Mouse (Mus musculus) neural tube, embryonic 11.5 days (tissue): ENCODE data around the gene Sec24c. TPM values are rescaled to one million over a fixed set of nuclear protein-coding genes. Genes with fewer than 3 reads are reported as not detected.
A peak's percentile ranks its signal among the peaks of the same experiment; 100 is the strongest.

ENCODE experiments used
- ATAC-seq: fragments of 200-750 bp; cut with Nextera tagmentation; 2 replicates; pipeline ENCODE4 v1.8.0; 2017; ENCODE audit warnings: moderate number of reproducible peaks, mild to moderate bottlenecking, moderate TSS enrichment, moderate library complexity; ENCODE audit not compliant: insufficient read depth, low FRiP score, low TSS enrichment
- DNase-seq: peaks from one replicate; pipeline ENCODE4 v3.0.0-alpha.2; 2015; ENCODE audit warnings: low spot score
- H3K27ac ChIP-seq: fragments of 300-500 bp; sonication (generic); 2 replicates; pipeline ENCODE4 v1.5.1; 2014; ENCODE audit warnings: low read depth, mild to moderate bottlenecking, low read length
- H3K27me3 ChIP-seq: fragments of 300-500 bp; sonication (generic); 2 replicates; pipeline ENCODE4 v1.6.1; 2014; ENCODE audit warnings: mild to moderate bottlenecking, low read length, mixed read lengths; ENCODE audit not compliant: control insufficient read depth, insufficient read depth
- H3K36me3 ChIP-seq: fragments of 300-500 bp; sonication (generic); 2 replicates; pipeline ENCODE4 v1.6.1; 2014; ENCODE audit warnings: mild to moderate bottlenecking, low read length, moderate library complexity, mixed read lengths; ENCODE audit not compliant: control insufficient read depth, insufficient read depth
- H3K4me1 ChIP-seq: fragments of 300-500 bp; sonication (generic); 2 replicates; pipeline ENCODE4 v1.6.1; 2014; ENCODE audit warnings: low read length, mixed read lengths; ENCODE audit not compliant: control insufficient read depth, insufficient read depth
- H3K4me2 ChIP-seq: fragments of 300-500 bp; sonication (generic); 2 replicates; pipeline ENCODE4 v1.6.1; 2014; ENCODE audit warnings: low read depth, mild to moderate bottlenecking, moderate library complexity
- H3K4me3 ChIP-seq: fragments of 300-500 bp; sonication (generic); 2 replicates; pipeline ENCODE4 v1.5.1; 2014; ENCODE audit warnings: low read depth, low read length
- H3K9ac ChIP-seq: fragments of 300-500 bp; sonication (generic); 2 replicates; pipeline ENCODE4 v1.6.1; 2014; ENCODE audit warnings: mild to moderate bottlenecking, low read length
- H3K9me3 ChIP-seq: fragments of 300-500 bp; sonication (generic); 2 replicates; pipeline ENCODE4 v1.6.1; 2016; ENCODE audit warnings: low read length; ENCODE audit not compliant: control insufficient read depth
- WGBS: fragments of 180-500 bp; shearing (Covaris S2); extraction: QIAGEN DNeasy Blood & Tissue Kit; methylation state at CpG from one replicate; pipeline ENCODE4 v1.1.7; 2014; 5-methylcytosine and 5-hydroxymethylcytosine counted together
- polyA plus RNA-seq: library from polyadenylated mRNA; unstranded; fragments of >200 nt; fragmentation: Nextera tagmentation; extraction: Ambion mirVana; gene quantifications from 2 replicates; pipeline ENCODE4 v1.2.1, GENCODE M21; 2014

Sec24c gene
- polyA plus RNA-seq, 1 experiment from 2014 or later = 95.8 TPM

- WGBS = 85% methylated on average over 11 of the region's 11 CpGs
- Histone ChIP-seq H3K4me1 (peaks cover 5% of the 10 kb centered on the region), H3K27me3 (no peaks in the 10 kb centered on the region), H3K9me3 (no peaks in the 10 kb centered on the region), H3K36me3 (peaks cover 28% of the 10 kb centered on the region), H3K4me3 (no peak overlapping the region), H3K27ac (no peak overlapping the region), H3K9ac (no peak overlapping the region), H3K4me2 (no peak overlapping the region)
- DNase-seq (no peak), ATAC-seq (no peak)
Measured at GRCm38 (mm10) chr14:20713832-20714231, 39.7 kb downstream of the Sec24c start.

- no peak overlapping the region for H3K27ac ChIP-seq
- no peak overlapping the region for H3K4me3 ChIP-seq
- 91% methylated on average over 10 of the region's 10 CpGs for WGBS
- no peak overlapping the region; the same call in 1 of the 2 replicates for H3K9ac ChIP-seq
- no peaks in the 10 kb centered on the region for H3K9me3 ChIP-seq
- H3K4me1 ChIP-seq = no peaks in the 10 kb centered on the region
- H3K4me2 ChIP-seq = no peak overlapping the region
- H3K36me3 ChIP-seq = peaks cover 36% of the 10 kb centered on the region
- H3K27me3 ChIP-seq = no peaks in the 10 kb centered on the region
- ATAC-seq (no peak), DNase-seq (no peak)
Measured at GRCm38 (mm10) chr14:20718443-20718842, 44.3 kb downstream of the Sec24c start.

GRCm38 (mm10) chr14:20719767-20720166, 45.7 kb downstream of the Sec24c start:
- ATAC-seq (no peak), DNase-seq (no peak)
- Histone ChIP-seq H3K36me3 (peaks cover 33% of the 10 kb centered on the region), H3K4me1 (no peaks in the 10 kb centered on the region), H3K4me2 (no peak overlapping the region), H3K27ac (no peak overlapping the region), H3K4me3 (no peak overlapping the region), H3K27me3 (no peaks in the 10 kb centered on the region), H3K9ac (no peak overlapping the region), H3K9me3 (no peaks in the 10 kb centered on the region)
- 94% methylated on average over 12 of the region's 12 CpGs for WGBS

- peaks cover 39% of the 10 kb centered on the region for H3K36me3 ChIP-seq
- H3K4me3 ChIP-seq = no peak overlapping the region
- ATAC-seq (no peak), DNase-seq (no peak)
- 81% methylated on average over 4 of the region's 4 CpGs for WGBS
- H3K4me1 ChIP-seq = no peaks in the 10 kb centered on the region
- H3K9ac ChIP-seq = no peak overlapping the region
- H3K4me2 ChIP-seq = no peak overlapping the region
- H3K27me3 ChIP-seq = no peaks in the 10 kb centered on the region
- H3K9me3 ChIP-seq = no peaks in the 10 kb centered on the region
- H3K27ac ChIP-seq = no peak overlapping the region
Measured at GRCm38 (mm10) chr14:20721371-20721770, 47.3 kb downstream of the Sec24c start.

GRCm38 (mm10) chr14:20723006-20723405, 48.9 kb downstream of the Sec24c start:
- DNase-seq = no peak
- Histone ChIP-seq H3K4me1 (no peaks in the 10 kb centered on the region), H3K36me3 (peaks cover 42% of the 10 kb centered on the region), H3K4me2 (no peak overlapping the region), H3K9me3 (no peaks in the 10 kb centered on the region), H3K4me3 (no peak overlapping the region), H3K27ac (no peak overlapping the region), H3K9ac (no peak overlapping the region), H3K27me3 (no peaks in the 10 kb centered on the region)
- ATAC-seq = no peak
- WGBS = 93% methylated on average over 12 of the region's 12 CpGs

- Histone ChIP-seq H3K4me2 (no peak overlapping the region), H3K27ac (no peak overlapping the region), H3K27me3 (no peaks in the 10 kb centered on the region), H3K4me1 (no peaks in the 10 kb centered on the region), H3K9ac (no peak overlapping the region), H3K36me3 (peaks cover 38% of the 10 kb centered on the region), H3K4me3 (no peak overlapping the region), H3K9me3 (no peaks in the 10 kb centered on the region)
- 44% methylated on average over 5 of the region's 5 CpGs for WGBS
- DNase-seq (peak; percentile 62), ATAC-seq (no peak)
Measured at GRCm38 (mm10) chr14:20724043-20724442, 49.9 kb downstream of the Sec24c start.

GRCm38 (mm10) chr14:20725660-20726339, 51.7 kb downstream of the Sec24c start:
- H3K4me3 ChIP-seq = no peak overlapping the region
- no peak overlapping the region for H3K27ac ChIP-seq
- DNase-seq (no peak), ATAC-seq (no peak)
- 82% methylated on average over 6 of the region's 6 CpGs for WGBS
- no peaks in the 10 kb centered on the region for H3K4me1 ChIP-seq
- peaks cover 49% of the 10 kb centered on the region for H3K36me3 ChIP-seq
- H3K9me3 ChIP-seq = no peaks in the 10 kb centered on the region
- no peak overlapping the region for H3K9ac ChIP-seq
- no peak overlapping the region for H3K4me2 ChIP-seq
- H3K27me3 ChIP-seq = no peaks in the 10 kb centered on the region

- Histone ChIP-seq H3K27ac (no peak overlapping the region), H3K27me3 (no peaks in the 10 kb centered on the region), H3K36me3 (peaks cover 28% of the 10 kb centered on the region), H3K4me2 (no peak overlapping the region), H3K4me1 (peaks cover 4% of the 10 kb centered on the region), H3K9ac (no peak overlapping the region), H3K9me3 (no peaks in the 10 kb centered on the region), H3K4me3 (no peak overlapping the region)
- DNase-seq = no peak
- 90% methylated on average over 9 of the region's 9 CpGs for WGBS
- ATAC-seq = no peak
Measured at GRCm38 (mm10) chr14:20729871-20730270, 55.8 kb downstream of the Sec24c start.

GRCm38 (mm10) chr14:20730853-20731602, 56.9 kb downstream of the Sec24c start:
- Histone ChIP-seq H3K4me2 (no peak overlapping the region), H3K27me3 (no peaks in the 10 kb centered on the region), H3K27ac (no peak overlapping the region), H3K4me3 (no peak overlapping the region), H3K4me1 (peaks cover 4% of the 10 kb centered on the region), H3K9me3 (no peaks in the 10 kb centered on the region), H3K9ac (no peak overlapping the region), H3K36me3 (peaks cover 23% of the 10 kb centered on the region)
- 90% methylated on average over 9 of the region's 9 CpGs for WGBS
- DNase-seq = no peak
- ATAC-seq = no peak
